Mouse (Mus musculus) limb, embryonic 13.5 days (tissue): ENCODE measurements around the gene Gm10112. TPM values are rescaled to one million over a fixed set of nuclear protein-coding genes. Genes with fewer than 3 reads are reported as not detected.

Experiments used
- ATAC-seq: fragments of 200-750 bp; cut with Nextera tagmentation; 2 replicates; pipeline ENCODE4 v1.8.0; 2017; ENCODE audit warnings: low read depth, moderate number of reproducible peaks, moderate TSS enrichment; ENCODE audit not compliant: low FRiP score
- H3K27ac ChIP-seq: fragments of 300-500 bp; sonication (generic); 2 replicates; pipeline ENCODE4 v1.5.1; 2015; ENCODE audit warnings: inconsistent platforms, mild to moderate bottlenecking, moderate library complexity
- H3K27me3 ChIP-seq: fragments of 300-500 bp; sonication (generic); 2 replicates; pipeline ENCODE4 v1.6.1; 2015; ENCODE audit warnings: mild to moderate bottlenecking, inconsistent platforms
- H3K36me3 ChIP-seq: fragments of 300-500 bp; sonication (generic); 2 replicates; pipeline ENCODE4 v1.6.1; 2015; ENCODE audit warnings: inconsistent platforms, mild to moderate bottlenecking, moderate library complexity
- H3K4me1 ChIP-seq: fragments of 300-500 bp; sonication (generic); 2 replicates; pipeline ENCODE4 v1.6.1; 2015; ENCODE audit warnings: inconsistent platforms
- H3K4me2 ChIP-seq: fragments of 300-500 bp; sonication (generic); replicated peaks from 2 replicates; pipeline ENCODE4 v1.6.1; 2015; ENCODE audit warnings: inconsistent platforms, mild to moderate bottlenecking, moderate library complexity
- H3K4me3 ChIP-seq: fragments of 300-500 bp; sonication (generic); 2 replicates; pipeline ENCODE4 v1.5.1; 2015; ENCODE audit warnings: moderate library complexity, mild to moderate bottlenecking, inconsistent platforms
- H3K9ac ChIP-seq: fragments of 300-500 bp; sonication (generic); 2 replicates; pipeline ENCODE4 v1.6.1; 2015; ENCODE audit warnings: mild to moderate bottlenecking, inconsistent platforms
- H3K9me3 ChIP-seq: fragments of 300-500 bp; sonication (generic); 2 replicates; pipeline ENCODE4 v1.6.1; 2016; ENCODE audit warnings: inconsistent platforms
- WGBS: fragments of 180-500 bp; shearing (Covaris S2); methylation state at CpG from one replicate; pipeline ENCODE4 v1.1.7; 2015; 5-methylcytosine and 5-hydroxymethylcytosine counted together
- polyA plus RNA-seq: library from polyadenylated mRNA; unstranded; fragments of >200 nt; fragmentation: Nextera tagmentation; extraction: Ambion mirVana; gene quantifications from 2 replicates; pipeline ENCODE4 v1.2.1, GENCODE M21; 2015

The Gm10112 gene
- not detected in 2 replicates for polyA plus RNA-seq

GRCm38 (mm10) chrX:111168040-111168439, at the start of gene Gm10112:
Gm10112 (plus strand) TSS chrX:111168340.
- no peak for ATAC-seq
- Histone ChIP-seq H3K4me3 (no peak within 1 kb of the TSS), H3K4me2 (no peak within 1 kb of the TSS), H3K9me3 (no peaks in the 10 kb centered on the region), H3K9ac (no peak within 1 kb of the TSS), H3K4me1 (no peaks in the 10 kb centered on the region), H3K27me3 (no peaks in the 10 kb centered on the region), H3K36me3 (no peaks in the 10 kb centered on the region), H3K27ac (no peak within 1 kb of the TSS)
- 86% methylated on average over 3 of the region's 3 CpGs for WGBS

GRCm38 (mm10) chrX:111189574-111189973, 21.4 kb downstream of the Gm10112 start:
- Histone ChIP-seq H3K27ac (no peak overlapping the region), H3K9ac (no peak overlapping the region), H3K27me3 (no peaks in the 10 kb centered on the region), H3K4me3 (no peak overlapping the region), H3K4me2 (no peak overlapping the region), H3K4me1 (no peaks in the 10 kb centered on the region), H3K36me3 (no peaks in the 10 kb centered on the region), H3K9me3 (no peaks in the 10 kb centered on the region)
- no peak for ATAC-seq
- WGBS = 63% methylated on average over 1 of the region's 1 CpGs

DNA sequence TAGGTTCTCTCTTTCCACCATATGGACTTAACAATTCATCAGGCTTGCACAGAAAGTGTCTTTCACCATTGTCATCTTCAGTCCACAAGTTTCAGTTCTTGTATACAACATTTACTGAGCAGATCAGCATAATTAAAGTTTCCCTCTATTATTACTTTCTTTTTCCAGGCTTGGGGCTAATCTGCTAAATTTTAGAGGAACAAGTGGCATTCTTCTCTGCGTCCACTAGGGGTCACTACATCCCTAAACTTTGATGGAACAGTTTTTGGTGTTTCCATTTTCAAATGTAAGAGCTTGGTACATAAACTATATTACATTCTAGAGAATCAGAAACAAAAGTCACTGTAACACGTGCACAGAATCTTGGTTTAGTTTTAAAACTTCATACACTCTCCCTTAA, 28.2 kb downstream of the Gm10112 start:
- 3% methylated on average over 2 of the region's 2 CpGs for WGBS
- Histone ChIP-seq H3K36me3 (no peaks in the 10 kb centered on the region), H3K27ac (no peak overlapping the region), H3K4me3 (no peak overlapping the region), H3K9ac (no peak overlapping the region), H3K4me1 (no peaks in the 10 kb centered on the region), H3K27me3 (no peaks in the 10 kb centered on the region), H3K4me2 (no peak overlapping the region), H3K9me3 (no peaks in the 10 kb centered on the region)
- ATAC-seq = no peak

DNA sequence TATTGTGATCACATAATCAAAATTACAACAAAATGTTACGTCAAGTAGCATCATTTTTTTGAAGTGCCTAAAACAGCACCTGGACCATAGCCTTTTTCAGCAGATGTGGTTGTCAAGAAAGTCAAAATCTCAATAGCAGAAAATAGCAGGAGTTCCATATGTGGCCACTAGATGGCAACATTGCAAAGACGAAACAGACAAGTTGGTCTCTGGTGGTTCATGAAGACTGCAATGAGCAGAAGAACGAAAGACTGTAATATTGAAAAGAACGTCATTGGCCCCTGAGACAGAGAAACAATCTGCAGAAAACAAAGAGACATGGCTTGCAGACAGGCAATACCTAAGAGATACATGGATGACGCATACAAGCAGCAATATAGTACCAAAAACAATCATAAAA, 42.1 kb downstream of the Gm10112 start:
- no peak for ATAC-seq
- H3K9me3 ChIP-seq = no peaks in the 10 kb centered on the region
- H3K9ac ChIP-seq = no peak overlapping the region
- H3K36me3 ChIP-seq = no peaks in the 10 kb centered on the region
- H3K4me3 ChIP-seq = no peak overlapping the region
- H3K4me1 ChIP-seq = no peaks in the 10 kb centered on the region
- 16% methylated on average over 5 of the region's 5 CpGs for WGBS
- H3K4me2 ChIP-seq = no peak overlapping the region
- H3K27me3 ChIP-seq = no peaks in the 10 kb centered on the region
- H3K27ac ChIP-seq = no peak overlapping the region

Other genes with a start within 250 kb of the Gm10112 start
- not detected in 2 replicates for gene Cylc1, start 57.9 kb upstream of the Gm10112 start, polyA plus RNA-seq